Comparison of ENCODE assay signal across 8 mouse cellular contexts in the genomic region with DNA sequence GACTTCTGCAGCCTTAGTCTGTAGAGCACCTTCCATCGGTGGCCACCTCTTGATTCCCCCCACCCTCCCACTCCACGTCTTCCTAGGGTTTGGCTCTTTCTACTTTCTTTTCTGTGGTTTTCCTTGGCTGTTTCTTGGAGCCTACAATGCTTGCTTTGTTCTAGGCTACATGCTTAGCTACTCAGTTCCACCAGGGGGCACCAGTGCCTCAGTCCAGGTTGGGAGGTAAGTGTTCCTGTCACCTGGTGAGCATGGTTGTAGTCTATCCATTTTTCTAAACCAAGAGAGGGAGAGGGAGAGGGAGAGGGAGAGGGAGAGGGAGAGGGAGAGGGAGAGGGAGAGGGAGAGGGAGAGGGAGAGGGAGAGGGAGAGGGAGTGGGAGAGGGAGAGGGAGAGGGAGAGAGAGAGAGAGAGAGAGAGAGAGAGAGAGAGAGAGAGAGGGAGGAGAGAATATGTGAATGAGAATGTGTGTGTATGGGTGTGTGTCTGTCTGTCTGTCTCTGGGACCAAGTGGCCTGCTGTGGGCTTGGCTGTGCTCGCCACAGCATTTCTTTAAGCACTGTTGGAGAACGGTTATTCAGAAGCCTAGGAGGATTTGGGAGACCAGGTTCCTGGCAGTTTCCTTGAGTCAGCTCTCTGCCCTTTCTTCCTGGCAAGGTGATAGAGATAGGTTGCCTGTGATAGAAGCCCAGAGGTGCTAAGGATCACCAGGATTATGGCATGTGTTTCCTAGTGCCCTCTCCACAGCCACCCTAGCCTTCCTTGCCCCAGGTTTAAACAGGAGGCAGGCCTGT. TPM values are rescaled to one million over a fixed set of nuclear protein-coding genes. Genes with fewer than 3 reads are reported as not detected.
A peak's percentile ranks its signal among the peaks of the same experiment; 100 is the strongest.
DNase-seq lines count a peak whose midpoint lies in the region; ATAC-seq lines count a peak whose summit lies in the region.

No protein-coding gene starts in this region.

- DNase-seq in kidney, adult 18-20 months = peak; percentile 63
- DNase-seq in c-Kit-positive CD71-positive TER-119-positive erythroid progenitor cells, embryonic 14.5 days (ENCODE audit: low spot score) = peak; percentile 37
- peak; percentile 91 for DNase-seq in induced T-regulatory cell, adult 2 months (ENCODE audit: low read depth)
- peak; percentile 80 to 82 for DNase-seq in left cerebral cortex, postnatal 36 days (ENCODE audit: low spot score in 2 of 2)
- DNase-seq in splenic B cell, adult 2 months (ENCODE audit: low read depth, low spot score) = peak; percentile 84

- ATAC-seq in kidney, embryonic 16.5 days (ENCODE audit: low FRiP score, low TSS enrichment) = no peak
- ATAC-seq in forebrain, embryonic 12.5 days (ENCODE audit: low FRiP score) = peak; percentile 66; the same call in 1 of the 2 replicates
- peak; percentile 38; the same call in 1 of the 2 replicates for ATAC-seq in midbrain, embryonic 15.5 days (replicated peaks)

- 39% methylated on average over 4 of the region's 4 CpGs for WGBS in kidney, embryonic 16.5 days
- WGBS in forebrain, embryonic 12.5 days = 35% methylated on average over 4 of the region's 4 CpGs
- WGBS in midbrain, embryonic 15.5 days = 41% methylated on average over 4 of the region's 4 CpGs

- H3K4me3 ChIP-seq in kidney, embryonic 16.5 days (ENCODE audit: low read length) = no peak overlapping the region
- H3K4me3 ChIP-seq in forebrain, embryonic 12.5 days (replicated peaks) = no peak overlapping the region
- H3K4me3 ChIP-seq in midbrain, embryonic 15.5 days = no peak overlapping the region

- H3K27ac ChIP-seq in kidney, embryonic 16.5 days (ENCODE audit: low read length) = no peak overlapping the region
- peak overlapping the region; percentile 19; the same call in 1 of the 2 replicates for H3K27ac ChIP-seq in forebrain, embryonic 12.5 days
- H3K27ac ChIP-seq in midbrain, embryonic 15.5 days = peak overlapping the region; percentile 40; the same call in 1 of the 2 replicates

- H3K36me3 ChIP-seq in kidney, embryonic 16.5 days (ENCODE audit: insufficient read depth, low read length) = peaks cover 29% of the 10 kb centered on the region
- H3K36me3 ChIP-seq in forebrain, embryonic 12.5 days (replicated peaks) = peaks cover 39% of the 10 kb centered on the region
- H3K36me3 ChIP-seq in midbrain, embryonic 15.5 days (replicated peaks) = peaks cover 30% of the 10 kb centered on the region
- H3K36me3 ChIP-seq in splenic B cell, adult 2 months (ENCODE audit: control insufficient read depth, insufficient read depth, low read length, poor library complexity, severe bottlenecking) = no peaks in the 10 kb centered on the region; the same call in 1 of the 2 replicates

- no peaks in the 10 kb centered on the region for H3K9me3 ChIP-seq in kidney, embryonic 16.5 days (ENCODE audit: low read length)
- H3K9me3 ChIP-seq in forebrain, embryonic 12.5 days = no peaks in the 10 kb centered on the region
- no peaks in the 10 kb centered on the region for H3K9me3 ChIP-seq in midbrain, embryonic 15.5 days

- H3K4me2 ChIP-seq in kidney, embryonic 16.5 days (replicated peaks; ENCODE audit: low read depth, low read length) = no peak overlapping the region
- H3K4me2 ChIP-seq in forebrain, embryonic 12.5 days = no peak overlapping the region
- no peak overlapping the region for H3K4me2 ChIP-seq in midbrain, embryonic 15.5 days

- H3K4me1 ChIP-seq in kidney, embryonic 16.5 days (ENCODE audit: insufficient read depth, low read length) = peaks cover 10% of the 10 kb centered on the region
- peaks cover 17% of the 10 kb centered on the region for H3K4me1 ChIP-seq in forebrain, embryonic 12.5 days
- H3K4me1 ChIP-seq in midbrain, embryonic 15.5 days = peaks cover 15% of the 10 kb centered on the region

- H3K27me3 ChIP-seq in kidney, embryonic 16.5 days (ENCODE audit: insufficient read depth, low read length) = no peaks in the 10 kb centered on the region
- H3K27me3 ChIP-seq in forebrain, embryonic 12.5 days = no peaks in the 10 kb centered on the region
- H3K27me3 ChIP-seq in midbrain, embryonic 15.5 days (replicated peaks) = no peaks in the 10 kb centered on the region
- no peaks in the 10 kb centered on the region for H3K27me3 ChIP-seq in splenic B cell, adult 2 months (ENCODE audit: control insufficient read depth, insufficient read depth, low read length, poor library complexity, severe bottlenecking)

- intact Hi-C loops in left cerebral cortex, postnatal 36 days (cut with DNase I) = loop anchor here (5.0 to 10.0 kb wide), 2 partner anchors 120 to 152 kb away; partner anchors contain the start of genes Cd6, Slc15a3 and Tmem132a

- no peak overlapping the region for H3K9ac ChIP-seq in kidney, embryonic 16.5 days (replicated peaks; ENCODE audit: low read length)
- H3K9ac ChIP-seq in forebrain, embryonic 12.5 days = no peak overlapping the region
- H3K9ac ChIP-seq in midbrain, embryonic 15.5 days = no peak overlapping the region

RNA-seq across cellular contexts. Expression of gene Cd5, which starts 23.9 kb away (rescaled TPM):
- polyA plus RNA-seq in kidney, embryonic 16.5 days (2015; fragmentation: Nextera tagmentation; extraction: Ambion mirVana) = 0.19 and 0.31 TPM in 2 replicates
- polyA plus RNA-seq in forebrain, embryonic 12.5 days (2016; fragmentation: Nextera tagmentation; extraction: Ambion mirVana) = not detected in 2 replicates
- total RNA-seq in left cerebral cortex, postnatal 36 days (2021) = not detected
- polyA plus RNA-seq in midbrain, embryonic 15.5 days (2015; fragmentation: Nextera tagmentation; extraction: Ambion mirVana) = 0.52 and 0.86 TPM in 2 replicates

RNA-seq across cellular contexts. Expression of gene Vps37c, which starts 26.3 kb away (rescaled TPM):
- 36.2 and 37.6 TPM in 2 replicates for polyA plus RNA-seq in kidney, embryonic 16.5 days (2015; fragmentation: Nextera tagmentation; extraction: Ambion mirVana)
- polyA plus RNA-seq in forebrain, embryonic 12.5 days (2016; fragmentation: Nextera tagmentation; extraction: Ambion mirVana) = 32.5 and 35.2 TPM in 2 replicates
- total RNA-seq in left cerebral cortex, postnatal 36 days (2021) = 10 to 100 TPM; 23.0 to 23.2 TPM
- 31.8 TPM in 2 replicates for polyA plus RNA-seq in midbrain, embryonic 15.5 days (2015; fragmentation: Nextera tagmentation; extraction: Ambion mirVana)

RNA-seq across cellular contexts. Expression of gene Pga5, which starts 37.0 kb away (rescaled TPM):
- polyA plus RNA-seq in kidney, embryonic 16.5 days (2015; fragmentation: Nextera tagmentation; extraction: Ambion mirVana) = not detected in 2 replicates
- polyA plus RNA-seq in forebrain, embryonic 12.5 days (2016; fragmentation: Nextera tagmentation; extraction: Ambion mirVana) = not detected in 2 replicates
- total RNA-seq in left cerebral cortex, postnatal 36 days (2021) = not detected
- polyA plus RNA-seq in midbrain, embryonic 15.5 days (2015; fragmentation: Nextera tagmentation; extraction: Ambion mirVana) = not detected in 2 replicates

Comparison
In these comparisons a context has a peak if more than half of its experiments do, and no peak if none do; other contexts are left out.
1. DNase-seq: peak in every context shown above with its lines; median percentile 91 in induced T-regulatory cell, adult 2 months; 84 in splenic B cell, adult 2 months; 81 in left cerebral cortex, postnatal 36 days; 63 in kidney, adult 18-20 months; 37 in c-Kit-positive CD71-positive TER-119-positive erythroid progenitor cells, embryonic 14.5 days.